Mouse (Mus musculus) liver, embryonic 14.5 days (tissue): ENCODE data around the gene Prdm11.

Experiments
- CTCF ChIP-seq: IDR thresholded peaks from 2 replicates; pipeline ENCODE4 v1.5.1; 2016; ENCODE audit warnings: antibody characterized with exemption, low read depth, control low read depth
- EP300 ChIP-seq: IDR thresholded peaks from 2 replicates; pipeline ENCODE4 v1.6.1; 2016; ENCODE audit warnings: antibody characterized with exemption, low read depth

DNA sequence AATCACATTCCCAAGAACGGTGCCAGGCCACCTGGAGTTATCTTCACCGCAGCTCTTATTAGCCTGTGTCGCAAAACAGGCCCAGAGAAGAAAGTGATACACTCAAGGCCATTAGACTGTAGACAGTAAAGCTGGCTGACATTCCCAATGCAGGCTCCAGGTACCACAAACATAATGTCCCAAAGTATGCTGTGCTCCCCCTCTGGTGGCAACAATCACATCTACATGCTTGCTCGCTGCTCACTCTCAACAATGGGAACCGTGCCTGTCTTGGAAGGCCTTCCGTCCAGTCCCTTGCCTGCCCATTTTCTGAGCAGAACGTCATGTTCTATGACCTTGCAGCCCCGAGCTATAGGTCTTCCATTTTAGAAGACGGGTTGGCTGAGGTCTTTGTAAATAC is 34.0 kb downstream of the Prdm11 start:
- TF ChIP-seq EP300 (no peak), CTCF (peak; percentile 34)
